Mouse (Mus musculus): ENCODE measurements around the gene Gkn3. TPM values are rescaled to one million over a fixed set of nuclear protein-coding genes. Genes with fewer than 3 reads are reported as not detected.

The Gkn3 gene
- polyA plus RNA-seq, 1 experiment from 2014 or later = not detected

DNA sequence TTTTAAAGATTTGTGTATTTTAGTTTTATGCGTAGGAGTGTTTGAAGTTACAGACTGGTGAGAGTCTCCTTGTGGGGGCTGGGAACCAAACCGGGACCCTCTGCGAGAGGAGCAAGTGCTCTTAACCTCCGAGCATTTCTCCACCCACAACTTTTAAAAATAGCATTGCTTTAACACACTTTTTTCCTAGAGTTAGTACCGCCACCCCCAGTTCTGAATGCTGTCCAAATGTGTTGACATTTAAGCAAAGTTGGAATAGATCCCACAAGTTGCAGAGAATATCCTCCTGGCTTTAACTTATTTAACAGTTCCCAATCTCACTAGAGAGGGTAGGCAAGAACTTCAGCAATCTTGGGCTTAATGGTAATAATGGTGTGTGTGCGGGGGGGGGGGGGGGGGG, 4.0 kb downstream of the Gkn3 start:
- H3K4me1 ChIP-seq (ENCODE audit: control insufficient read depth, insufficient read depth, low read length) = 0 out of 2 replicates have a peak, but pooled peaks cover 10% of the 10 kb centered on the region
- 65% methylated on average over 6 of the region's 6 CpGs for WGBS
- H3K36me3 ChIP-seq (ENCODE audit: control insufficient read depth, insufficient read depth, low read length) = no peaks in the 10 kb centered on the region
- ATAC-seq (ENCODE audit: low FRiP score, low TSS enrichment) (no peak), DNase-seq (no peak)
- peak overlapping the region; percentile 49 for H3K4me2 ChIP-seq (ENCODE audit: low read length)
- H3K4me3 ChIP-seq (replicated peaks; ENCODE audit: low read depth, low read length) = no peak overlapping the region
- no peaks in the 10 kb centered on the region for H3K9me3 ChIP-seq (ENCODE audit: control insufficient read depth, low read length)
- H3K27me3 ChIP-seq (ENCODE audit: control insufficient read depth, insufficient read depth, low read length) = no peaks in the 10 kb centered on the region
- H3K27ac ChIP-seq (replicated peaks; ENCODE audit: low read depth, low read length) = no peak overlapping the region
- H3K9ac ChIP-seq (replicated peaks; ENCODE audit: low read length) = no peak overlapping the region

DNA sequence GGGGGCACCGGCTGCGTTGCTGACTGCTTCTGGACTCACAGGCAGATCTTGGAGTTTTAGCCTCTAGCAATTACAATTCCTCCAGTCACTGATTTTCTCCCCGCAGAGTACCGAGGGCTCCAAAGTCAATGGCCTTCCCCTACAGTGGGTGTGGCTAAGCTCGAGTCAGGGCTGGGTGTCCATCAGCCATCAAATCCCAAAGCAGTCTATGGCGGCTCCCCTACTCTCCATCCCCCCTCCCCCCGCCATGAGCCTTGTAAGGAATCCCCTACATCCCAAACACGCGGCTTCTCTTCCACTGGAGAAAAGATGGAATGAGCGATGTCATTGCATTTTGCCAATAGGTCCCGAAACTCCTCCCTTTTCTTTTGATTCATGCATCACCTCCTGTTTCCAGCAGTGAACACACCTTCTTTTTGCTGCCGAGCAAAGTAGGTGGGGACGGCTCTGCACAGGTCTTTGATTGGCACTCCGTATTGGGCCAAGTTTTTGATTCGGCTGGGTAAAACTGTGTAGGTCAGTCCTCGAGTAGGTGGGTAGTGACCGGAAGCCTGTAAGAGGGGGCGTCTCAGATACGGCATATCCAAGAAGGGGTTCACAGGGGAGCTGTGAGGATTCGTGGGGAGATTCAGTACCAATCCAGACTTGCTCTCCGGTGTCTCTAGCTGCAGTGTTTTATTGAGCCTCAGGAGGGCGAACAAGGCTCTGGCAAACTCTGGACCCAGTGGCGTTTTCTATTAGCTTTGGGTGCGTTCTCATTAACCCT, 4.6 kb downstream of the Gkn3 start:
- no peak overlapping the region for H3K27ac ChIP-seq (replicated peaks; ENCODE audit: low read depth, low read length)
- no peaks in the 10 kb centered on the region for H3K9me3 ChIP-seq (ENCODE audit: control insufficient read depth, low read length)
- H3K36me3 ChIP-seq (ENCODE audit: control insufficient read depth, insufficient read depth, low read length) = no peaks in the 10 kb centered on the region
- H3K4me2 ChIP-seq (ENCODE audit: low read length) = peak overlapping the region; percentile 49
- H3K4me1 ChIP-seq (ENCODE audit: control insufficient read depth, insufficient read depth, low read length) = 0 out of 2 replicates have a peak, but pooled peaks cover 5% of the 10 kb centered on the region
- ATAC-seq (ENCODE audit: low FRiP score, low TSS enrichment) (no peak), DNase-seq (peak; percentile 68)
- 9% methylated on average over 24 of the region's 24 CpGs for WGBS
- peak overlapping the region; percentile 22 for H3K4me3 ChIP-seq (replicated peaks; ENCODE audit: low read depth, low read length)
- no peaks in the 10 kb centered on the region for H3K27me3 ChIP-seq (ENCODE audit: control insufficient read depth, insufficient read depth, low read length)
- H3K9ac ChIP-seq (replicated peaks; ENCODE audit: low read length) = no peak overlapping the region; the same call in 1 of the 2 replicates

DNA sequence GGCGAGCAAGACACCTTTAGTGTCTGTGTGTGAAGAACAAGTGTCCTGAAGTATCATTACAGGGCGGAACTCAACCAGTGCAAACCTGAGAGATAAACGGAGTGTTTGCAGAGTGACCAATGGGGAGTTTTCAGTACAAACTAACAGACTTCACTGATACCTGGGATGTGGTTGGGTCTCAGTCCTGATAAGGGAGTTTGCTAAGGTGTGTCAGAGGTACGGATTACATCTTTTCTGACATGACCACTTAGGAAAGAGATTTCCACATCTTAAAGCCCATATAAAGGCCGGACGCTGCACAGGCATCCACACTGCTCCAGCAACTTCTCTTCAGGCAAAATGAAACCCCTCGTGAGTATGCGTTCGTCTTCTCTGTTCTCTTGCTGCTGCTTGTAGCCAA, 15.7 kb downstream of the Gkn3 start, which contains the start of gene Gkn2:
Gkn2 (plus strand) TSS at position 301 of the 400 bp plus-strand sequence.
- Histone ChIP-seq H3K9ac (replicated peaks; ENCODE audit: low read length) (no peak within 1 kb of the TSS), H3K4me3 (replicated peaks; ENCODE audit: low read depth, low read length) (no peak within 1 kb of the TSS), H3K9me3 (ENCODE audit: control insufficient read depth, low read length) (no peaks in the 10 kb centered on the region), H3K27ac (replicated peaks; ENCODE audit: low read depth, low read length) (no peak within 1 kb of the TSS), H3K27me3 (ENCODE audit: control insufficient read depth, insufficient read depth, low read length) (no peaks in the 10 kb centered on the region), H3K4me1 (ENCODE audit: control insufficient read depth, insufficient read depth, low read length) (no peaks in the 10 kb centered on the region), H3K36me3 (ENCODE audit: control insufficient read depth, insufficient read depth, low read length) (no peaks in the 10 kb centered on the region), H3K4me2 (ENCODE audit: low read length) (no peak within 1 kb of the TSS)
- DNase-seq = no peak
- 89% methylated on average over 9 of the region's 9 CpGs for WGBS
- no peak for ATAC-seq (ENCODE audit: low FRiP score, low TSS enrichment)

DNA sequence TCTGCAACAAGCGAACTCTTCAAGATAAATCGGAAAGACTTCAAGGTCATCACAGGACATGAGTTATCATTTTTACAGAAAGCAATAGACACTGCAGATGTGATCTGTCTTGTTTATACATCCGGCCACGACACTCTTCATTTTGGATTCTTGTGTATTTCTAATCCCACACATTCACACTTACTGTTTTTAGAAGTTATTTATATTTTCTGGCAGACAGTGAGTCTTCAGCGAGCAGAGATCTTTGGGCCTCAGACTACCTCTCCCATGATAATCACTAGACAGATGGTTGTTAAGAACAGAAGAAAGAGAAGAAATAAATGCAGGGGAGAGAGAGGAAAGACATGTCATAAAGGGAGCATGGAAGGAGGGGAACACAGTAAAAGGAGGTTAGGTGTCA, 19.5 kb downstream of the Gkn3 start:
- Histone ChIP-seq H3K36me3 (ENCODE audit: control insufficient read depth, insufficient read depth, low read length) (no peaks in the 10 kb centered on the region), H3K4me1 (ENCODE audit: control insufficient read depth, insufficient read depth, low read length) (no peaks in the 10 kb centered on the region), H3K4me3 (replicated peaks; ENCODE audit: low read depth, low read length) (no peak overlapping the region), H3K9me3 (ENCODE audit: control insufficient read depth, low read length) (no peaks in the 10 kb centered on the region), H3K27me3 (ENCODE audit: control insufficient read depth, insufficient read depth, low read length) (no peaks in the 10 kb centered on the region), H3K9ac (replicated peaks; ENCODE audit: low read length) (no peak overlapping the region), H3K4me2 (ENCODE audit: low read length) (no peak overlapping the region), H3K27ac (replicated peaks; ENCODE audit: low read depth, low read length) (no peak overlapping the region)
- DNase-seq (no peak), ATAC-seq (ENCODE audit: low FRiP score, low TSS enrichment) (no peak)
- 92% methylated on average over 5 of the region's 5 CpGs for WGBS

DNA sequence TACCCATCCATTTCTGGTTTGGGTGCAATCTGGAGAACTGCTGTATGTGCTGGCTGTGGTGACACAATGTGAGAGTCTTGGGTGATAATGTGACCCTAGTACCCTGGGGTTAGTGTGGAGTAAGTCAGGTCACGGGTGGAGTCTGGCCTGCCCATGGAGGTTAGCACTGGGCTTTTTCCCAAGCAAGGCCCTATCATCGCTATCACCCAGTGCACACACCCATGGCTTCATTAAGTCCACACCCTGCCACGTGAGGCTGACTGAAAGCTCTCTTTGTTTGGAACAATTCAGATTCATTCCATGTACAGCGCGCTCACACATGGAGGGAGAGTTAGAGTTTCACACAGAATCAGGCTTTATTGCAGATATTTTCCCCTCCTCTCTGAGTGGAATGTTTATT, 34.3 kb downstream of the Gkn3 start:
- no peak overlapping the region for H3K4me2 ChIP-seq (ENCODE audit: low read length)
- no peaks in the 10 kb centered on the region for H3K4me1 ChIP-seq (ENCODE audit: control insufficient read depth, insufficient read depth, low read length)
- no peak overlapping the region for H3K9ac ChIP-seq (replicated peaks; ENCODE audit: low read length)
- ATAC-seq (ENCODE audit: low FRiP score, low TSS enrichment) (no peak), DNase-seq (peak; percentile 18)
- H3K4me3 ChIP-seq (replicated peaks; ENCODE audit: low read depth, low read length) = no peak overlapping the region
- no peaks in the 10 kb centered on the region for H3K9me3 ChIP-seq (ENCODE audit: control insufficient read depth, low read length)
- no peaks in the 10 kb centered on the region for H3K36me3 ChIP-seq (ENCODE audit: control insufficient read depth, insufficient read depth, low read length)
- WGBS = 65% methylated on average over 5 of the region's 5 CpGs
- H3K27me3 ChIP-seq (ENCODE audit: control insufficient read depth, insufficient read depth, low read length) = no peaks in the 10 kb centered on the region
- H3K27ac ChIP-seq (replicated peaks; ENCODE audit: low read depth, low read length) = no peak overlapping the region

DNA sequence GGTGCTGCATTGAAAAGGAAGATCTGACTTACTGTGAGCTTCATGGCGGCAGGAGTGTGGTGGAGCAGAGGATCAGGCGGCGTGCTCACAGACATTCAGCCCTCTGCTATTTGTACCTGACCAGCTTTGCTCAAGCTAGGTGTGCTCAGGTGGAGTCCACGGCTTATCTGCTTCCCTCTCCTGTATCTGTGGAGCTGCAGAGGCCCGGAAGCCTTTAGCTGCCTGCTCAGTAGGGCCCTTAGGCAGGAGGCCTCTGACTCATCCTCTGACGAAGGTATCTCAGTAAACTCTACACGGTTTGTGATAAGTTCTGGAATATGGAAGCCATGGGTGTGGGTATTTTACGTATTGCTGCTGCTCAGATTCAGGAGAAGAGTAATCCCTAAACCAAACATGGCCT, 37.9 kb downstream of the Gkn3 start, which contains the start of gene Gkn1:
Gkn1 (minus strand) TSS at position 114 of the 400 bp plus-strand sequence.
- DNase-seq = no peak
- Histone ChIP-seq H3K4me1 (ENCODE audit: control insufficient read depth, insufficient read depth, low read length) (no peaks in the 10 kb centered on the region), H3K36me3 (ENCODE audit: control insufficient read depth, insufficient read depth, low read length) (no peaks in the 10 kb centered on the region), H3K27me3 (ENCODE audit: control insufficient read depth, insufficient read depth, low read length) (no peaks in the 10 kb centered on the region), H3K9ac (replicated peaks; ENCODE audit: low read length) (no peak within 1 kb of the TSS), H3K4me3 (replicated peaks; ENCODE audit: low read depth, low read length) (no peak within 1 kb of the TSS), H3K4me2 (ENCODE audit: low read length) (no peak within 1 kb of the TSS), H3K27ac (replicated peaks; ENCODE audit: low read depth, low read length) (no peak within 1 kb of the TSS), H3K9me3 (ENCODE audit: control insufficient read depth, low read length) (no peaks in the 10 kb centered on the region)
- ATAC-seq (ENCODE audit: low FRiP score, low TSS enrichment) = no peak
- WGBS = 91% methylated on average over 8 of the region's 8 CpGs

DNA sequence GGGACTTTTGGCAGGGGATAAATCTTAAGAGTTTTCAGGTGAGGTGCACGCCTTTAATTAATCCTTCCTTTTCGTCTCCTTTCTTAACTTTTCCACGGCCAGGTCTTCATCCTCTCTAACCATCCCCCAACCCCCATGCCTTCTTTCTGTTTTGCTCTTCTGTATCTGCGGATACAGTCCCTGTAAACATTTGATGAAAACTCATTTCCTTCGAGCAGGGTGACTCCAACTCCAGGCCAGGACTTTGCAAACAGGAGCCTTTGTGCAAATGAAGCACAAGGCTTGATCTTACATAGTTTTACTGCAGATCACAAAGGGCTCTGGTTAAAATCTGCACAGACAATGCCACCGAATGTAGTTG, 52.8 kb downstream of the Gkn3 start:
- H3K9me3 ChIP-seq (ENCODE audit: control insufficient read depth, low read length) = no peaks in the 10 kb centered on the region
- DNase-seq (no peak), ATAC-seq (ENCODE audit: low FRiP score, low TSS enrichment) (no peak)
- H3K4me3 ChIP-seq (replicated peaks; ENCODE audit: low read depth, low read length) = no peak overlapping the region
- H3K9ac ChIP-seq (replicated peaks; ENCODE audit: low read length) = no peak overlapping the region
- H3K27ac ChIP-seq (replicated peaks; ENCODE audit: low read depth, low read length) = no peak overlapping the region
- WGBS = 32% methylated on average over 6 of the region's 6 CpGs
- H3K4me1 ChIP-seq (ENCODE audit: control insufficient read depth, insufficient read depth, low read length) = peaks cover 16% of the 10 kb centered on the region
- 0 out of 2 replicates have a peak, but pooled peaks cover 7% of the 10 kb centered on the region for H3K27me3 ChIP-seq (ENCODE audit: control insufficient read depth, insufficient read depth, low read length)
- no peaks in the 10 kb centered on the region for H3K36me3 ChIP-seq (ENCODE audit: control insufficient read depth, insufficient read depth, low read length)
- H3K4me2 ChIP-seq (ENCODE audit: low read length) = peak overlapping the region; percentile 86

DNA sequence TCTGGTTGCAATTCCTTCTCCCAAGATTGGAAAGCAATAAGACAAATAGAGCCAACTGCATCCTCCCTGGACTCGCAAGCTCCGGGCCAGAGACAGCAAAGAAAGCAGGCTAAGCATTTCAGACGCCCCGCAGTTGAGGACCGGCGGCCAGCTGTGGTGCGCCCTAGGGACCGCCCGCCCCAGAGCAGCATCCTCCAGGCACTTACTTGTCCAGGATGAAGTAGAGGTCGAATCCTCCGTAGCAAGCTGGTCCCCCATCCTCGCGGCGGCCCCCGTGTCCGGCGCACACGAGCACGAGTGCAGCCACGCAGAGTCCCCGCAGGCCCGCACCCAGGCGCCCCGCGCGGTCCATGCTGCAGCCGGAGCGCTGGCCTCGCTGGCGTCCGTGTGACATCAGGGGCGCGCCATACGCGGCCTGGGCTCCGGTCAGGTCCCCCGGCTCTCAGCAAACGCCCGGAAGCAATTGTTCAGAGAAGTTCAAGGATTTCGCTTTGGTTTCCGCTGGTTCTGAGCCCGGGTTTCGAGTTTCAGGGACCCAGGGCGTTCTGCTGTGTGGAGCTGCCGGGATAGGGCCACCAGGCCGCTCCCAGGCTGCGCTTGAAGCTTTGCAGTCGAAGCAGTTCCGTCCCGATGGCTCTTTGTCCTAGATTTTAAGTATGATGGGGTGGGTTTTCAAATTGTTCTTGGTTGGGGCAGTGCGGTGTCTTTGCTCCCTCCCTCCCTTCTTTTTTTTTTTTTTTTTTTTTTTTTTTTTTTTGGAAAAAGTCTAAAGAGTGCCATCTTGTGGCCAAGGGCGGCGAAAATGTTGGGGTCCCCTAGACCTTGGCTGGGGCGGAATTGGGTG, 53.4 kb downstream of the Gkn3 start, which contains the start of gene Antxr1:
Antxr1 (minus strand) TSS at position 731 of the 844 bp plus-strand sequence.
- Histone ChIP-seq H3K9ac (replicated peaks; ENCODE audit: low read length) (peak within 1 kb of the TSS; percentile 62), H3K4me3 (replicated peaks; ENCODE audit: low read depth, low read length) (peak within 1 kb of the TSS; percentile 62), H3K4me1 (ENCODE audit: control insufficient read depth, insufficient read depth, low read length) (peaks cover 16% of the 10 kb centered on the region), H3K36me3 (ENCODE audit: control insufficient read depth, insufficient read depth, low read length) (no peaks in the 10 kb centered on the region), H3K9me3 (ENCODE audit: control insufficient read depth, low read length) (no peaks in the 10 kb centered on the region), H3K27ac (replicated peaks; ENCODE audit: low read depth, low read length) (peak within 1 kb of the TSS; percentile 57), H3K27me3 (ENCODE audit: control insufficient read depth, insufficient read depth, low read length) (0 out of 2 replicates have a peak, but pooled peaks cover 7% of the 10 kb centered on the region), H3K4me2 (ENCODE audit: low read length) (peak within 1 kb of the TSS; percentile 86)
- under 1% methylated on average over 54 of the region's 54 CpGs for WGBS
- DNase-seq (peak; percentile 83), ATAC-seq (ENCODE audit: low FRiP score, low TSS enrichment) (peak; percentile 55; the same call in 1 of the 2 replicates)

Measured in midbrain, embryonic 14.5 days (tissue).